Mouse (Mus musculus) lung, embryonic 15.5 days (tissue): ENCODE measurements around the gene Elf4. TPM values are rescaled to one million over a fixed set of nuclear protein-coding genes. Genes with fewer than 3 reads are reported as not detected.

Experiments used
- ATAC-seq: fragments of 200-750 bp; cut with Nextera tagmentation; 2 replicates; pipeline ENCODE4 v1.8.0; 2017; ENCODE audit warnings: moderate number of reproducible peaks, borderline replicate concordance; ENCODE audit not compliant: low FRiP score, low TSS enrichment; ENCODE audit errors: extremely low read depth
- H3K27ac ChIP-seq: fragments of 300-500 bp; sonication (generic); 2 replicates; pipeline ENCODE4 v1.5.1; 2015; ENCODE audit warnings: moderate library complexity, mild to moderate bottlenecking, inconsistent platforms
- H3K27me3 ChIP-seq: fragments of 300-500 bp; sonication (generic); 2 replicates; pipeline ENCODE4 v1.6.1; 2015; ENCODE audit warnings: inconsistent platforms
- H3K36me3 ChIP-seq: fragments of 300-500 bp; sonication (generic); 2 replicates; pipeline ENCODE4 v1.6.1; 2015; ENCODE audit warnings: inconsistent platforms
- H3K4me1 ChIP-seq: fragments of 300-500 bp; sonication (generic); 2 replicates; pipeline ENCODE4 v1.6.1; 2015; ENCODE audit warnings: inconsistent platforms
- H3K4me2 ChIP-seq: fragments of 300-500 bp; sonication (generic); 2 replicates; pipeline ENCODE4 v1.6.1; 2015; ENCODE audit warnings: inconsistent platforms, mild to moderate bottlenecking, moderate library complexity
- H3K4me3 ChIP-seq: fragments of 300-500 bp; sonication (generic); 2 replicates; pipeline ENCODE4 v1.5.1; 2015; ENCODE audit warnings: mild to moderate bottlenecking, inconsistent platforms
- H3K9ac ChIP-seq: fragments of 300-500 bp; sonication (generic); 2 replicates; pipeline ENCODE4 v1.6.1; 2015; ENCODE audit warnings: inconsistent platforms
- H3K9me3 ChIP-seq: fragments of 300-500 bp; sonication (generic); 2 replicates; pipeline ENCODE4 v1.6.1; 2016; ENCODE audit warnings: inconsistent platforms
- WGBS: fragments of 180-500 bp; shearing (Covaris S2); methylation state at CpG from one replicate; pipeline ENCODE4 v1.1.7; 2015; 5-methylcytosine and 5-hydroxymethylcytosine counted together
- polyA plus RNA-seq: library from polyadenylated mRNA; unstranded; fragments of >200 nt; fragmentation: Nextera tagmentation; extraction: Ambion mirVana; gene quantifications from 2 replicates; pipeline ENCODE4 v1.2.1, GENCODE M21; 2015

The Elf4 gene
- polyA plus RNA-seq, 1 experiment from 2014 or later: 6.3 TPM

DNA sequence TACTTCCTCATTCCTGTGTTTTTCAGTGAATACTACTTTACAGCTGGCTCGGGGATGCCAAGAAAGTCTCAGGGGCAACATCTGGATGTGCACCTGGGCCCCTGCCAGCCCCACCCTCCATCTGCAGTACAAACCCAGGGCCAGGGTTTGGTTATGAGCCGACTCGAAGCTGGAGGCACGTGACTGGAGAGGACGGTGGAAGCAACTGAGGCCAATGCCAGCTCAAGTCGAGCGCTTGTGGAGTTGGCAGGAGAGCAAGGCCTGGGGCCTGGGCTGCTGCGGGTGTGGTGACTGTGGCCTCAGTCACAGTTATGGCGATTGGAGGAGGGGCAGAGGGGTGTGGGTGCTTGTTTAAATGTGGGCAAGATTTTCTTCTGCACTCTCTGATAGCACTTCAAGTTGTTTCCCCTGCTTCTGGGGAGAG is 27.4 kb downstream of the Elf4 start:
- WGBS: 61% methylated on average over 9 of the region's 9 CpGs
- no peaks in the 10 kb centered on the region for H3K9me3 ChIP-seq
- no peaks in the 10 kb centered on the region for H3K36me3 ChIP-seq
- H3K27me3 ChIP-seq: no peaks in the 10 kb centered on the region
- no peak overlapping the region for H3K4me3 ChIP-seq
- H3K4me1 ChIP-seq: no peaks in the 10 kb centered on the region
- no peak overlapping the region for H3K4me2 ChIP-seq
- H3K9ac ChIP-seq: no peak overlapping the region
- ATAC-seq: no peak
- H3K27ac ChIP-seq: no peak overlapping the region

DNA sequence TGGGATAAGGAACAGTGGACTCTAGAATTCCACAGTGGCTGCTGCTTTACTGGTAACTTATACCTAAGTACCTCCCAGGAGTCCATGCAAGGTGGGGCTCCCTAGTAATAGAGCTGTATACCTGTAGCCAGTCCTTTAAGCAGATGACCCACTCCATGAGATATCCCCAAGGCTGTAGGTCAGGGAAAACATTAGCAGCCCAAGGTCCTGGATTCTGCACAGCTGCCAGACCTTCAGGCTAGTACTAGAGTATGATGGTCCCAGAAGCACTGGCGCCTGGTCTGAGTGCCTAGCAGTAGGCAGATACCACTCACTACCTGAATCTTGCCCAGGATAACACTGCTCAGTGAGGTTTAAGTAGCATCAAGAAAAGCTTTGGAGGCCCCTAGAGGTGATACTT is 28.7 kb downstream of the Elf4 start:
- ATAC-seq: no peak
- Histone ChIP-seq H3K4me3 (no peak overlapping the region), H3K36me3 (no peaks in the 10 kb centered on the region), H3K9me3 (no peaks in the 10 kb centered on the region), H3K4me1 (no peaks in the 10 kb centered on the region), H3K27me3 (no peaks in the 10 kb centered on the region), H3K9ac (no peak overlapping the region), H3K27ac (no peak overlapping the region), H3K4me2 (no peak overlapping the region)
- WGBS: 73% methylated on average over 1 of the region's 1 CpGs

DNA sequence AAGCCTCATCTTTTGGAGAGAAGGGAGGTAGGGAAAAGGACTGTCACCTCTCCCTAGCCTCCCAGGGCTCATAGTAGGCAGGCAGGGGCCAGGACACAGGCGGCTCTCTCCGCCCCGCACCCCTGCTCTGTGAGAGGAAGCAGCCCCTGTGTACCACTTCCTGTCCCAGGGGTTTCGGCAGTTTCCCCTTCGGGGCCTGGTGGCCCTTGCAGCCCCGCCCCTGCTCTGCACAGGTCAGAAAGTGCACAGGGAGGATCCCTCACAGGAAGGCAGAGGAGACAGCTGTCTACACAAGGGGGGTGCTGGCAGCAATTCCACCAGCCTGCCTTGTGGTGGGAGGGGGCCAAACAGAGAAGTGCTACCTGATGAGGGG is 29.4 kb downstream of the Elf4 start:
- ATAC-seq: peak; percentile 58; the same call in 1 of the 2 replicates
- Histone ChIP-seq H3K36me3 (no peaks in the 10 kb centered on the region), H3K9me3 (no peaks in the 10 kb centered on the region), H3K4me1 (no peaks in the 10 kb centered on the region), H3K27ac (no peak overlapping the region), H3K27me3 (no peaks in the 10 kb centered on the region), H3K4me3 (no peak overlapping the region), H3K4me2 (no peak overlapping the region), H3K9ac (no peak overlapping the region)
- 38% methylated on average over 6 of the region's 6 CpGs for WGBS

DNA sequence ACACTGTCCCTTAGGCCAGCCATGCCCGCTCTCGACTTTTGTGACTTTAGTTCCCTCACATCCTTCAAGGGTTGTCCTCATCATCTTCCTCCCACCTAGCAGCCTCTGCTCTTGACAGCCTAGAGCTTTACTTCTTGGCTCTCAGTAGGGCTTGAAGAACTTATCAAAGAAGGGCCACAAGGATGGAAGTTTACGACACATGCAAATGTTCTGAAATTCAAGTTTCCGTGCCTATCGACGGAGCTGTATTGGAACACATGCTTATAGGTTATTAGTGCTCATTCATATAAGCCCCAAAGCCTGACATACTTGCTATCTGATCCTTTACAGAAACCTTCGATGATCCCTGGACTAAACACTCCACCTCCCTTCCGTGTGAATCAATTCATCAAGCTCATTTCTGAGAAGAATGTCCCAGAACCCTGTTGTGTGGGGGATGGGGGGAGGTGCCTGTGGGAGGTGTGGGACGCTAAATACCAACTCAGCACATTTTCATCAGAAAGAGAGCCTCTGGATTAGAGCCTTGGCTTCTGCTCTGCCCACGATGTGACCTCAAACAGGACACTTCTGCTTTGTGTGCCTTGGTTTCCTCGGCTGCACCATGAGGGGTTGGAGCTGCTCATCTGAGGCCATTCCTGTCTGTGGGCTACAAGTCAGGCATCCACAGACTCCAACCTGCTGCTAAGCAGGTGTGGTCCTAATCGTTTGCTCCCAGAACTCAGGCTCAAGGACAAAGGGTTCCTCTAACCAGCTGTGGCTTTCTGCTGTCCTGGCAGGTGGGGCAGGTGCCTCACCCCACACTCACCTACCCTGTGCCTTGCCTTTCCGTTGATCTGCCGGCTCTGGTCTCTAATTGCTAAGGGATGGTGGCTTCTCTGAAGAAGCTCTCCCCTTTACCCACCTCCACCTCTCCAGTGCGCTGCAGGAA is 30.1 kb downstream of the Elf4 start:
- no peak for ATAC-seq
- H3K27ac ChIP-seq: no peak overlapping the region
- WGBS: 62% methylated on average over 15 of the region's 15 CpGs
- no peaks in the 10 kb centered on the region for H3K36me3 ChIP-seq
- H3K4me2 ChIP-seq: no peak overlapping the region; the same call in 1 of the 2 replicates
- no peak overlapping the region for H3K9ac ChIP-seq
- no peaks in the 10 kb centered on the region for H3K4me1 ChIP-seq
- no peaks in the 10 kb centered on the region for H3K9me3 ChIP-seq
- no peaks in the 10 kb centered on the region for H3K27me3 ChIP-seq
- no peak overlapping the region for H3K4me3 ChIP-seq

DNA sequence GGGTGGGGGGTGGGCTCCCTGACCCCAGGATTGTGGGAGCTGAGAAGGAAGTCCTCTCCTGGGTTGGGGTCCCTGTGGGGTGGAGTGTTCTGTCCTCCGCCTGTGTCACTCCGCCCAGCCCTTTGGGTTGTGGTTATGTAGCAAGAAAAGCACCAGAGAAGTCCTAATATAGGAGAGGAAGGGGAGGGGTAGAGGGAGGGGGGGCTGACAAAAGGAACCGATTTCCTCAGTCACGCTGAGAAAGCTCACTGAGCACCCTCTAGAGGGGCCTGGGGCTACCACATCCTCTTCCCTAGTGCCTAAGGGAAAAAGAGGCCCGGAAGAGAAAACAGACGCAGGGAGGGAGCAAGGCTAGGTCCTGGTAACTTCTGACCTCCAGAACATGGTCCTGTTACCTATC is 33.4 kb downstream of the Elf4 start:
- no peak overlapping the region for H3K4me2 ChIP-seq
- peak; percentile 27; the same call in 1 of the 2 replicates for ATAC-seq
- H3K27me3 ChIP-seq: no peaks in the 10 kb centered on the region
- peaks cover 12% of the 10 kb centered on the region; the same call in 1 of the 2 replicates for H3K4me1 ChIP-seq
- H3K9ac ChIP-seq: no peak overlapping the region
- H3K4me3 ChIP-seq: no peak overlapping the region
- 37% methylated on average over 6 of the region's 6 CpGs for WGBS
- H3K36me3 ChIP-seq: no peaks in the 10 kb centered on the region
- H3K9me3 ChIP-seq: no peaks in the 10 kb centered on the region
- no peak overlapping the region for H3K27ac ChIP-seq

DNA sequence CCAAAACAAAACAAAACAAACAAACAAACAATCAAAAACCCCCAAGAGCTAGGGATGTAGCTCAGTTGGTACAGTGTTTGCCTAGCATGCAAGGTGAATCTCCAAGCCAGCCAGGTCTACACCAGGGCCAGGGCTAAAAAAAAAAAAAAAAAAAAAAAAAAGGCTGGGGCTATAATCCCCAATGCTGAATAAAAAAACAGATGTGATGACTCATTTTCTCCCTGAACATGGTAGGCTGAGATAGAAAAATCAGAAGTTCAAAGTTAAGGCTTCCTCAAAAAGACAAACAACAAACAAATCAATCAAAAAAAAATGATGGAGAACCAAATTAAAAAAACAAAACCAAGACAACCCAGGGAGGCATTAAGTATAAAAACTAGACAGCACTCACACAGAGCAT is 33.8 kb downstream of the Elf4 start:
- Histone ChIP-seq H3K27me3 (no peaks in the 10 kb centered on the region), H3K4me3 (no peak overlapping the region), H3K9ac (no peak overlapping the region), H3K27ac (no peak overlapping the region), H3K9me3 (no peaks in the 10 kb centered on the region), H3K4me2 (no peak overlapping the region), H3K36me3 (no peaks in the 10 kb centered on the region), H3K4me1 (peaks cover 12% of the 10 kb centered on the region; the same call in 1 of the 2 replicates)
- ATAC-seq: no peak

DNA sequence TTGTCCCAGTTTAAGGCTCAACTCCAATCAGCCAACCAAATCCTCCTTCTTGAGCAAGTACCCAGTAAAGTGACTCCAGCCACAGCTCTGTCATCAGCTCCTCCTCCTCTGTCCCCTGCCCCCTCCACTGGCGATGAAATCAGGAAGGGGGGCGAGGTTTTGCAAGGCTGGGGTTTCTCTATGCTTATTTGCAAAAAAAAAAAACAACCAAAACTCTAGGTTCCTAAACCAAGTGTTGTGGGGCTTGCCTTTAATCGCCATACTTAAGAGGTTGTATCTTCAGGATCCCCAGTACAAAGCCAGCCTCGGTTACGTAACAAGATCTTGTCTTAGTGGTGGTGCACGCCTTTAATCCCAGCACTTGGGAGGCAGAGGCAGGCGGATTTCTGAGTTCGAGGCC is 34.3 kb downstream of the Elf4 start:
- Histone ChIP-seq H3K36me3 (no peaks in the 10 kb centered on the region), H3K4me3 (no peak overlapping the region), H3K4me1 (peaks cover 12% of the 10 kb centered on the region; the same call in 1 of the 2 replicates), H3K27ac (no peak overlapping the region), H3K4me2 (no peak overlapping the region), H3K27me3 (no peaks in the 10 kb centered on the region), H3K9ac (no peak overlapping the region), H3K9me3 (no peaks in the 10 kb centered on the region)
- ATAC-seq: no peak
- 79% methylated on average over 8 of the region's 8 CpGs for WGBS

DNA sequence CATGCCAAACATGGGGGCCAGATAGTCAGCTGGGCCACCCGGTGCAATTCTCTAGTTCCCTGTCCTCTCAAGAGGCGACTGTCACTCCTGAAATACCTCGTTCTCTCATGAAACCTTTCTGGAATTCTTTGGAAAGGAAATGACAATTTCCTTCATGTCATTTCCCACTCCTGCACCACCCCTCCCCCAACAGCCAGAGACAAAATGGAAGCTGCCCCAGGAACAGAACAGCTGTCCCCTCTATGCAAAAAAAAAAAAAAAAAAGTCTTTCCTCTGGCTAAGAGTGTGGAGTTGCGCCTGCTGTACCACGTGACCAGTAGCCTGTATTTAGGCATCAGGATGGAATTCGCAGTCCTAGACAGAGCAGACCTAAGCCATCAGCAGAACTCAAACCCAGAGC is 34.7 kb downstream of the Elf4 start:
- Histone ChIP-seq H3K27me3 (no peaks in the 10 kb centered on the region), H3K9me3 (no peaks in the 10 kb centered on the region), H3K4me1 (peaks cover 12% of the 10 kb centered on the region; the same call in 1 of the 2 replicates), H3K27ac (peak overlapping the region; percentile 15; the same call in 1 of the 2 replicates), H3K4me3 (no peak overlapping the region), H3K36me3 (no peaks in the 10 kb centered on the region), H3K4me2 (no peak overlapping the region), H3K9ac (no peak overlapping the region)
- WGBS: 55% methylated on average over 6 of the region's 6 CpGs
- no peak for ATAC-seq

DNA sequence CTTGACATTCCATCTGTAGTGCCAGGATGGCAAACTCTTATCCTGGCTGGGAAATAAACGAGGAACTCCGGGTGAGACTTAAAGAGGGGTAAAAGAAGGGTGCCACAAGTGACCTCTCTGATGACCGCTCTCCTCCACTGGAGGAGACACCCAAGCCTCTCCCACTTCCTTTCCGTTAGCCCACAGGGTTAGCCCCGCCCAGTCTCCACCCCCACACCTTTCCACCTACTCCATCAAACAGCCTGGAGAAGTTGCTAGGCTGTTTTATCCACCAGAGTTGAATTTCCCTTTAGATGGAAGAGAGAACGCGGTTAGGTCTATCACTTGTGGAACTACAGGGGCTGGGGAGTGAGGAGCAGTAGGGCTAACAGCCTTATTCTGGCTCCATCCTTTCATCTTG is 37.7 kb downstream of the Elf4 start:
- no peak for ATAC-seq
- H3K9me3 ChIP-seq: no peaks in the 10 kb centered on the region
- H3K27me3 ChIP-seq: no peaks in the 10 kb centered on the region
- H3K4me3 ChIP-seq: no peak overlapping the region
- H3K4me2 ChIP-seq: no peak overlapping the region
- no peaks in the 10 kb centered on the region for H3K36me3 ChIP-seq
- no peak overlapping the region for H3K27ac ChIP-seq
- 47% methylated on average over 7 of the region's 7 CpGs for WGBS
- no peak overlapping the region for H3K9ac ChIP-seq
- H3K4me1 ChIP-seq: peaks cover 12% of the 10 kb centered on the region; the same call in 1 of the 2 replicates

DNA sequence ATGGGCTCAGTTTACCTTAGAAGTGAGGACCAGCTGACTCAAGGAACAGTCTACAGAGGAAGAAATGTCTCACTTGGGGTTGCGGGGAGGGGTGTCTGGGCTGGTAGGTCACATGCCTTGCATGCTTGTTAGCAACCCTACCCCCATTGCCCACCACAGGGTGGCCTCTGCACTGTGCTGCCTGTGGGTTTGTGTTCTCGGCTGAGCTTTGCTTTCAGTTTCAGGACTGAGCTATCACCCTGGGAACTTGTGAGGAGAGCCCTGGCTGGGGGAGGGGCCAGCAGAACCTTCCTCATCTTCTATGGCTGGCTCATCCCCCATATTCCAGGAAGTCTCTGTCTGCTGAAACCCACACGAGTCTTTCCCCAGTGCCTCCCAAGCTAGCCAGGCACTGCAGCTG is 38.3 kb downstream of the Elf4 start:
- no peaks in the 10 kb centered on the region for H3K36me3 ChIP-seq
- WGBS: 47% methylated on average over 3 of the region's 3 CpGs
- H3K4me2 ChIP-seq: no peak overlapping the region; the same call in 1 of the 2 replicates
- no peaks in the 10 kb centered on the region for H3K9me3 ChIP-seq
- ATAC-seq: no peak; the same call in 1 of the 2 replicates
- H3K4me3 ChIP-seq: no peak overlapping the region
- H3K9ac ChIP-seq: no peak overlapping the region
- H3K27me3 ChIP-seq: no peaks in the 10 kb centered on the region
- no peak overlapping the region; the same call in 1 of the 2 replicates for H3K27ac ChIP-seq
- H3K4me1 ChIP-seq: peaks cover 12% of the 10 kb centered on the region; the same call in 1 of the 2 replicates

DNA sequence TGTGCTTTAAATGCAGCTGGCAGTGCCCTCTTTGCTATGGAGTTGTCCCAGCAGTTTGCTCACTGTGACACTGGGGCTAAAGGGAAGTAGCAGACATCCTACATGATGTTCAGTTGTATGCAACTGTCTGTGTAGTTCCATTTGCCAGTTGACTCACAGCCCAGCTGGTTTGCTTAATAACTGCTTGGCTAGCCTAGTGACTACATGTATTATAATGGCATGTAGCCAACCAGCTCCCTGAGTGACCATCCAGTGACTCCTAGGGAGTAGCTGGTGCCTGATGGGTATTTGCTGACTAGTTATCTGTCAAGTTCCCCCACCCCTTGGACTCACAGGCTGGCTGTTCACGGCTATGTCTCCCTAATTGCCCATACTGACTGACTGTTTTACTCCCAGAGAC is 39.3 kb downstream of the Elf4 start:
- Histone ChIP-seq H3K36me3 (no peaks in the 10 kb centered on the region), H3K4me1 (peaks cover 12% of the 10 kb centered on the region; the same call in 1 of the 2 replicates), H3K4me2 (no peak overlapping the region), H3K4me3 (no peak overlapping the region), H3K27me3 (no peaks in the 10 kb centered on the region), H3K9me3 (no peaks in the 10 kb centered on the region), H3K27ac (no peak overlapping the region), H3K9ac (no peak overlapping the region)
- ATAC-seq: no peak
- 50% methylated on average over 1 of the region's 1 CpGs for WGBS

DNA sequence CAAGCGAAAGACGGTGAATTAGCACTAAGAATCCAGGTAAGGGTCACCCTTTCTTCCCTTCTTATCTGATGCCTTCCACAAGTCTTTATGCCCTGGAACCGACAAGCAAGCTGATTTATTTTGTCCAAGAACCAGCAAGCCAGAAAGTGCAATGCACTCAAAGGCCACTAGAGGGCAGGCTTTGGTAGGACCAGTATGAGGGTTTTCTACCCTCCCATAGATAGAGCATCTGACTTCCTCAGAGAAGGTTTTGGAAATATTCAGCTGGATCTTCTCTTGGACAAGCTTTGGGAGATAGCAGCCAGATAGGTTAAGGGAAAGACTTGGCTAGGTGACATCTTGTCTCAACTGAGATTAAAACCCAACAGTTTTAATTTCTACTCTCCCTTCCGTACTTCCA is 39.9 kb downstream of the Elf4 start:
- H3K4me1 ChIP-seq: peaks cover 12% of the 10 kb centered on the region; the same call in 1 of the 2 replicates
- no peak overlapping the region for H3K4me3 ChIP-seq
- ATAC-seq: no peak
- H3K9ac ChIP-seq: no peak overlapping the region
- H3K4me2 ChIP-seq: no peak overlapping the region
- no peaks in the 10 kb centered on the region for H3K9me3 ChIP-seq
- no peaks in the 10 kb centered on the region for H3K36me3 ChIP-seq
- H3K27ac ChIP-seq: no peak overlapping the region
- H3K27me3 ChIP-seq: no peaks in the 10 kb centered on the region
- WGBS: 42% methylated on average over 4 of the region's 4 CpGs
